ENCODE assay signal across 21 mouse cellular contexts in the genomic region with DNA sequence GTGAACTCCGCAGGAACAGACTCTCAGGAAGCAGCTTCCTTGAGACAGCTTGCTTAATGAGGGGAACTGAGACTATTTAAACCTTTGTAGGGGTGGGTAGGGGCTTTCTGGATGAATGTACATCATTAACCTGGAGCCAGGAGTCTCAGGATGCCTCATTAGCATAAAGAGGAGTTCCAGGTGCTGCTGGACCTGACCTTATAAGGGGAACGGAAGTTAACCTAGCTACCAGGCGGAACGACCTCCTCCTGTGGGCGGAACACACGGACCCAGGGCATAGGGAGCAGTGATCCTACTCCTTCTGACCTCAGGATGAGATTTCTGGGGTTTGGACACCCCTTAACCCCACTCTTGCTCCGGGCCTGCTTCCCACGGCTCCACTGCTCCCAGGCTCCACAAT.
DNase-seq lines count a peak whose midpoint lies in the region; ATAC-seq lines count a peak whose summit lies in the region.
"Had no signal": no experiment of that assay in that cellular context is flagged by ENCODE, and none has a peak within 500 bp of the region (broad histone marks: within the 10 kb centered on the region; RNA-seq: fewer than 3 reads in every experiment).

No protein-coding gene starts in this region.

- no peaks in the 10 kb centered on the region for H3K27me3 ChIP-seq in kidney, embryonic 16.5 days (ENCODE audit: insufficient read depth, low read length)
- H3K27me3 ChIP-seq: forebrain, embryonic 13.5 days; intestine, embryonic 15.5 days had no signal

- H3K4me1 ChIP-seq in kidney, embryonic 16.5 days (ENCODE audit: insufficient read depth, low read length), result peaks cover 5% of the 10 kb centered on the region; the same call in 1 of the 2 replicates
- H3K4me1 ChIP-seq: forebrain, embryonic 13.5 days; heart, embryonic 10.5 days; heart, embryonic 13.5 days; hindbrain, embryonic 13.5 days; intestine, embryonic 15.5 days had no signal

- DNase-seq in heart, adult 11 months, result peak; percentile 72
- no peak for DNase-seq in heart, postnatal 10 days
- DNase-seq in kidney, adult 9 months, result no peak
- peak; percentile 7 for DNase-seq in ES-CJ7 (ENCODE audit: low read depth, low spot score)
- DNase-seq in R1 (ENCODE audit: low read depth, low spot score), result peak; percentile 25
- DNase-seq: adrenal gland, postnatal 10 days; adrenal gland, postnatal 36 days; cerebellum, adult 18-20 months; cerebellum, adult 9-10 months; cerebellum, postnatal 14 days; forebrain, postnatal 0 days; gastrocnemius, postnatal 25 days; heart, adult 2 months had no signal

- 37% methylated on average over 8 of the region's 8 CpGs for WGBS in kidney, embryonic 16.5 days

- H3K27ac ChIP-seq in kidney, embryonic 16.5 days (ENCODE audit: low read length), result peak overlapping the region; percentile 31; the same call in 1 of the 2 replicates
- H3K27ac ChIP-seq: forebrain, embryonic 13.5 days; heart, adult 2 months; heart, embryonic 10.5 days; heart, embryonic 13.5 days; hindbrain, embryonic 13.5 days; intestine, embryonic 15.5 days had no signal

- H3K9me3 ChIP-seq in kidney, embryonic 16.5 days (ENCODE audit: low read length), result no peaks in the 10 kb centered on the region
- H3K9me3 ChIP-seq: forebrain, embryonic 13.5 days; heart, embryonic 10.5 days; heart, embryonic 13.5 days; hindbrain, embryonic 13.5 days; intestine, embryonic 15.5 days had no signal

- intact Hi-C loops in heart, postnatal 10 days (cut with DNase I), result no loop called here

- no peak overlapping the region for H3K9ac ChIP-seq in kidney, embryonic 16.5 days (replicated peaks; ENCODE audit: low read length)
- H3K9ac ChIP-seq: forebrain, embryonic 13.5 days; forebrain, postnatal 0 days; heart, embryonic 13.5 days; hindbrain, embryonic 13.5 days; intestine, embryonic 15.5 days had no signal

- H3K4me3 ChIP-seq in kidney, embryonic 16.5 days (ENCODE audit: low read length), result no peak overlapping the region
- H3K4me3 ChIP-seq: forebrain, embryonic 13.5 days; heart, adult 2 months; heart, embryonic 10.5 days; heart, embryonic 13.5 days; hindbrain, embryonic 13.5 days; intestine, embryonic 15.5 days had no signal

- peak overlapping the region; percentile 1; the same call in 1 of the 2 replicates for H3K4me2 ChIP-seq in kidney, embryonic 16.5 days (replicated peaks; ENCODE audit: low read depth, low read length)
- H3K4me2 ChIP-seq: forebrain, embryonic 13.5 days; heart, embryonic 13.5 days; hindbrain, embryonic 13.5 days; intestine, embryonic 15.5 days had no signal

- H3K36me3 ChIP-seq in kidney, embryonic 16.5 days (ENCODE audit: insufficient read depth, low read length), result no peaks in the 10 kb centered on the region
- H3K36me3 ChIP-seq: heart, embryonic 10.5 days; heart, embryonic 13.5 days; hindbrain, embryonic 13.5 days; intestine, embryonic 15.5 days had no signal

- ATAC-seq in kidney, embryonic 16.5 days (ENCODE audit: low FRiP score, low TSS enrichment), result peak; percentile 88
- ATAC-seq: CD4-positive, CD25-positive, alpha-beta regulatory T cell, adult 4 months; forebrain, embryonic 13.5 days; forebrain, postnatal 0 days; hindbrain, embryonic 16.5 days; intestine, embryonic 15.5 days had no signal

Comparison
In these comparisons a context has a peak if more than half of its experiments do, and no peak if none do; other contexts are left out.
1. DNase-seq: peak in heart, adult 11 months (single experiment), ES-CJ7 (single experiment) and R1 (single experiment); none in heart, postnatal 10 days (0 of 2) and kidney, adult 9 months (single experiment).